Mouse (Mus musculus): ENCODE measurements at regions not wholly inside any gene's neighbourhood (a gene's known extent, or its start where the extent isn't known, plus 50 kb on each side); places are given as distances from the start of the nearest gene placed in this dataset.

GRCm38 (mm10) chr5:111622481-111622880 lies 111.2 kb upstream of the Gm26897 start:
- TF ChIP-seq POLR2A (IDR thresholded peaks at IDR 0.05; ENCODE audit: borderline replicate concordance, control insufficient read depth, low read depth, low read length): no peak
- TF ChIP-seq CTCF (IDR thresholded peaks at IDR 0.05; ENCODE audit: control insufficient read depth, insufficient read depth, low read length): no peak

Data from bone marrow, adult 2 months (tissue).